Mouse (Mus musculus) kidney, adult 2 months (tissue): ENCODE measurements around the gene Mgarp.

Experiments used
- CTCF ChIP-seq: fragments of 200-500 bp; conservative IDR thresholded peaks from 2 replicates; pipeline ENCODE4 v1.5.1; 2011; ENCODE audit warnings: low read depth, mild to moderate bottlenecking, control low read depth, low read length, moderate library complexity, mixed read lengths; ENCODE audit not compliant: insufficient read depth, insufficient read length
- POLR2A ChIP-seq: fragments of 200-500 bp; IDR thresholded peaks from one replicate; pipeline ENCODE4 v1.6.1; 2011; ENCODE audit warnings: low read depth, low read length, control low read depth

- TF ChIP-seq CTCF (no peak), POLR2A (no peak)
Observed at GRCm38 (mm10) chr3:51395461-51396145, 935 bp downstream of the Mgarp start.
